Mouse (Mus musculus) CH12.LX (cell line): ENCODE measurements around the gene Vdac1. TPM values are rescaled to one million over a fixed set of nuclear protein-coding genes. Genes with fewer than 3 reads are reported as not detected.
A peak's percentile ranks its signal among the peaks of the same experiment; 100 is the strongest.

Experiments
- DNase-seq: peaks from one replicate; pipeline ENCODE4 v3.0.0-alpha.2; 2013; ENCODE audit errors: extremely low read depth
- H3K27ac ChIP-seq: 2 replicates; pipeline ENCODE4 v1.5.1; 2012; ENCODE audit warnings: low read depth, mild to moderate bottlenecking, control low read depth, moderate library complexity; ENCODE audit not compliant: insufficient read depth
- H3K27me3 ChIP-seq: replicated peaks from 2 replicates; pipeline ENCODE3; 2012; ENCODE audit warnings: inconsistent platforms
- H3K36me3 ChIP-seq, 2 experiments: replicated peaks in 1 of 2; 2 replicates each; pipeline versions ENCODE3 to v1.6.1; 2012; ENCODE audit warnings: inconsistent platforms in 1 of 2, low read length in 1 of 2, mild to moderate bottlenecking in 1 of 2, mixed read lengths in 1 of 2, moderate library complexity in 1 of 2; ENCODE audit not compliant: control insufficient read depth in 1 of 2, insufficient read depth in 1 of 2
- H3K4me1 ChIP-seq, 2 experiments: 2 replicates each; pipeline ENCODE4 v1.6.1; 2012; ENCODE audit warnings: inconsistent platforms in 1 of 2, moderate library complexity in 1 of 2; ENCODE audit not compliant: insufficient read depth in 2 of 2, control insufficient read depth in 1 of 2
- H3K4me2 ChIP-seq: 2 replicates; pipeline ENCODE4 v1.6.1; 2012; ENCODE audit warnings: low read depth, mild to moderate bottlenecking, control low read depth; ENCODE audit not compliant: poor library complexity, insufficient read depth, severe bottlenecking
- H3K4me3 ChIP-seq, 3 experiments: fragments of 150-350 bp in 1 of 3; sonication (generic) in 1 of 3; replicated peaks in 1 of 3; 2 replicates each; pipeline versions ENCODE3 to v1.5.1; 2011 to 2012; ENCODE audit warnings: low read depth in 2 of 3, low read length in 2 of 3, mild to moderate bottlenecking in 2 of 3, moderate library complexity in 2 of 3, control low read depth in 1 of 3, improper control_type of control experiment in 1 of 3, inconsistent platforms in 1 of 3, mixed read lengths in 1 of 3; ENCODE audit not compliant: poor library complexity in 1 of 3
- H3K79me2 ChIP-seq: replicated peaks from 2 replicates; pipeline ENCODE4 v1.6.1; 2012; ENCODE audit warnings: mild to moderate bottlenecking, moderate library complexity; ENCODE audit not compliant: control insufficient read depth, poor library complexity, insufficient read depth, severe bottlenecking; ENCODE audit errors: extremely low read depth
- H3K9ac ChIP-seq: 2 replicates; pipeline ENCODE4 v1.6.1; 2012; ENCODE audit warnings: low read depth, mild to moderate bottlenecking, control low read depth, moderate library complexity; ENCODE audit not compliant: insufficient read depth
- H3K9me3 ChIP-seq: replicated peaks from 2 replicates; pipeline ENCODE3; 2012; ENCODE audit warnings: low read length, inconsistent platforms, mixed read lengths
- BHLHE40 ChIP-seq: IDR thresholded peaks from 2 replicates; pipeline ENCODE4 v1.6.1; 2011; ENCODE audit warnings: mild to moderate bottlenecking, low read depth, low read length, improper control_type of control experiment
- CTCF ChIP-seq, 2 experiments: IDR thresholded peaks in 1 of 2; conservative IDR thresholded peaks in 1 of 2; 2 replicates each; pipeline ENCODE4 v1.5.1; 2011 to 2012; ENCODE audit warnings: low read depth in 2 of 2, low read length in 2 of 2, improper control_type of control experiment in 1 of 2, inconsistent platforms in 1 of 2, mild to moderate bottlenecking in 1 of 2, moderate library complexity in 1 of 2
- E2F4 ChIP-seq: IDR thresholded peaks from 2 replicates; pipeline ENCODE4 v1.6.1; 2011; ENCODE audit warnings: low read depth, low read length, improper control_type of control experiment; ENCODE audit not compliant: insufficient replicate concordance
- ELF1 ChIP-seq: IDR thresholded peaks from 2 replicates; pipeline ENCODE4 v1.6.1; 2014; ENCODE audit warnings: low read depth, mild to moderate bottlenecking, inconsistent platforms, low read length, improper control_type of control experiment
- EP300 ChIP-seq: IDR thresholded peaks from 2 replicates; pipeline ENCODE4 v1.6.1; 2011; ENCODE audit warnings: low read length, improper control_type of control experiment
- ETS1 ChIP-seq: conservative IDR thresholded peaks from 2 replicates; pipeline ENCODE4 v1.6.1; 2012; ENCODE audit warnings: low read depth, mild to moderate bottlenecking, inconsistent platforms, low read length, improper control_type of control experiment, moderate library complexity
- GABPA ChIP-seq: IDR thresholded peaks from 2 replicates; pipeline ENCODE4 v1.6.1; 2012; ENCODE audit warnings: low read depth, low read length, improper control_type of control experiment, inconsistent platforms; ENCODE audit not compliant: insufficient replicate concordance
- IRF4 ChIP-seq: IDR thresholded peaks from 2 replicates; pipeline ENCODE4 v1.6.1; 2014; ENCODE audit warnings: low read depth, mild to moderate bottlenecking, inconsistent platforms, low read length, improper control_type of control experiment
- JUN ChIP-seq: IDR thresholded peaks from 2 replicates; pipeline ENCODE4 v1.6.1; 2011; ENCODE audit warnings: low read depth, mild to moderate bottlenecking, low read length, improper control_type of control experiment, moderate library complexity; ENCODE audit not compliant: insufficient read depth
- JUND ChIP-seq: conservative IDR thresholded peaks from 2 replicates; pipeline ENCODE4 v1.6.1; 2011; ENCODE audit warnings: low read depth, low read length, improper control_type of control experiment
- KAT2A ChIP-seq: IDR thresholded peaks from 2 replicates; pipeline ENCODE4 v1.6.1; 2012; ENCODE audit warnings: low read length, improper control_type of control experiment, inconsistent platforms; ENCODE audit not compliant: insufficient replicate concordance
- MAFK ChIP-seq: IDR thresholded peaks from 2 replicates; pipeline ENCODE4 v1.6.1; 2011; ENCODE audit warnings: low read length, improper control_type of control experiment; ENCODE audit not compliant: insufficient replicate concordance
- MAX ChIP-seq: IDR thresholded peaks from 2 replicates; pipeline ENCODE4 v1.6.1; 2011; ENCODE audit warnings: low read length, improper control_type of control experiment
- MAZ ChIP-seq: IDR thresholded peaks from 2 replicates; pipeline ENCODE4 v1.6.1; 2012; ENCODE audit warnings: low read depth, mild to moderate bottlenecking, inconsistent platforms, low read length, improper control_type of control experiment, moderate library complexity
- MEF2A ChIP-seq: IDR thresholded peaks from 2 replicates; pipeline ENCODE4 v1.6.1; 2014; ENCODE audit warnings: low read depth, mild to moderate bottlenecking, inconsistent platforms, low read length, improper control_type of control experiment, borderline replicate concordance
- MXI1 ChIP-seq: IDR thresholded peaks from 2 replicates; pipeline ENCODE4 v1.6.1; 2011; ENCODE audit warnings: mild to moderate bottlenecking, low read depth, low read length, improper control_type of control experiment
- MYC ChIP-seq: IDR thresholded peaks from 2 replicates; pipeline ENCODE4 v1.6.1; 2011; ENCODE audit warnings: low read depth, mild to moderate bottlenecking, improper control_type of control experiment, low read length
- NELFE ChIP-seq: IDR thresholded peaks from 2 replicates; pipeline ENCODE4 v1.6.1; 2011; ENCODE audit warnings: low read depth, low read length, improper control_type of control experiment
- POLR2A ChIP-seq: IDR thresholded peaks from 2 replicates; pipeline ENCODE4 v1.6.1; 2011; ENCODE audit warnings: low read depth, mild to moderate bottlenecking, improper control_type of control experiment, low read length
- POLR2AphosphoS2 ChIP-seq: IDR thresholded peaks from 2 replicates; pipeline ENCODE4 v1.6.1; 2011; ENCODE audit warnings: low read depth, low read length, improper control_type of control experiment
- RAD21 ChIP-seq: IDR thresholded peaks from 2 replicates; pipeline ENCODE4 v1.6.1; 2011; ENCODE audit warnings: low read depth, mild to moderate bottlenecking, low read length, improper control_type of control experiment, moderate library complexity
- RCOR1 ChIP-seq: conservative IDR thresholded peaks from 2 replicates; pipeline ENCODE4 v1.6.1; 2012; ENCODE audit warnings: low read depth, mild to moderate bottlenecking, inconsistent platforms, low read length, improper control_type of control experiment
- SIN3A ChIP-seq: IDR thresholded peaks from 2 replicates; pipeline ENCODE4 v1.6.1; 2012; ENCODE audit warnings: low read length, improper control_type of control experiment, inconsistent platforms
- SMC3 ChIP-seq: IDR thresholded peaks from 2 replicates; pipeline ENCODE4 v1.6.1; 2011; ENCODE audit warnings: low read depth, low read length, improper control_type of control experiment
- TBP ChIP-seq: conservative IDR thresholded peaks from 2 replicates; pipeline ENCODE4 v1.6.1; 2011; ENCODE audit warnings: low read depth, low read length, improper control_type of control experiment
- USF1 ChIP-seq: IDR thresholded peaks from 2 replicates; pipeline ENCODE4 v1.6.1; 2014; ENCODE audit warnings: low read depth, mild to moderate bottlenecking, inconsistent platforms, low read length, improper control_type of control experiment
- ZC3H11A ChIP-seq: IDR thresholded peaks from 2 replicates; pipeline ENCODE4 v1.6.1; 2012; ENCODE audit warnings: low read depth, mild to moderate bottlenecking, inconsistent platforms, low read length, improper control_type of control experiment
- ZKSCAN1 ChIP-seq: IDR thresholded peaks from 2 replicates; pipeline ENCODE4 v1.6.1; 2012; ENCODE audit warnings: low read depth, inconsistent platforms, low read length, improper control_type of control experiment, borderline replicate concordance
- ZNF384 ChIP-seq: IDR thresholded peaks from 2 replicates; pipeline ENCODE4 v1.6.1; 2012; ENCODE audit warnings: low read depth, low read length, improper control_type of control experiment, inconsistent platforms
- dilution Hi-C: fragments of 300-500 bp; cut with MboI; formaldehyde crosslinking; loops from 2 replicates; pipeline ENCODE4 v1.14.3; 2020; ENCODE audit warnings: low sequenced_read_pairs; ENCODE audit not compliant: extremely low pct_unique_long_range_greater_than_20kb, extremely low pct_ligation_motif_present
- in situ Hi-C: fragments of 300-500 bp; cut with MboI; formaldehyde crosslinking; loops from 3 replicates; pipeline ENCODE4 v1.14.3; 2019; ENCODE audit warnings: low sequenced_read_pairs, low pct_ligation_motif_present, low pct_unique_long_range_greater_than_20kb, mixed read lengths
- polyA plus RNA-seq: library from polyadenylated mRNA; unstranded; fragments of >175 nt; gene quantifications from 2 replicates; pipeline ENCODE4 v1.2.1, GENCODE M21; 2012; ENCODE audit warnings: low read depth; ENCODE audit not compliant: insufficient read length
- total RNA-seq, 2 experiments: library from RNA; depleted of rRNA; stranded (reverse); fragments of 300-350 nt in 1 of 2; fragments of >200 nt in 1 of 2; gene quantifications; 2 replicates each; pipeline ENCODE4 v1.2.3; 2012 to 2014

The Vdac1 gene
- total and polyA plus RNA-seq, 3 experiments: 204 to 315 (median 289) TPM

GRCm38 (mm10) chr11:52344991-52345777 is 15.5 kb upstream of the Vdac1 start:
- no peak overlapping the region for H3K4me2 ChIP-seq
- H3K4me1 ChIP-seq: peaks cover 11 to 39% of the 10 kb centered on the region in 2 experiments
- no peak overlapping the region for H3K27ac ChIP-seq
- dilution Hi-C loops: no loop called here
- no peak overlapping the region for H3K9ac ChIP-seq
- DNase-seq: no peak
- H3K36me3 ChIP-seq: no peaks in the 10 kb centered on the region
- H3K4me3 ChIP-seq: no peak overlapping the region
- H3K79me2 ChIP-seq: no peaks in the 10 kb centered on the region
- H3K27me3 ChIP-seq: peaks cover 11% of the 10 kb centered on the region
- TF ChIP-seq BHLHE40: peak; percentile 73
- TF ChIP-seq MAZ: no peak
- peaks cover 2% of the 10 kb centered on the region for H3K9me3 ChIP-seq
- in situ Hi-C loops: loop anchor here (5.0 kb wide), 2 partner anchors 48 to 83 kb away; no protein-coding TSS in a partner anchor

GRCm38 (mm10) chr11:52345939-52346634 is 14.6 kb upstream of the Vdac1 start:
- Histone ChIP-seq H3K9ac (peak overlapping the region; percentile 15; the same call in 1 of the 2 replicates), H3K27ac (no peak overlapping the region), H3K4me3 (peak overlapping the region; percentile 8 to 44 (median 16)), H3K36me3 (no peaks in the 10 kb centered on the region), H3K27me3 (peaks cover 11% of the 10 kb centered on the region), H3K4me1 (peaks cover 4 to 36% of the 10 kb centered on the region in 2 experiments), H3K79me2 (no peaks in the 10 kb centered on the region), H3K9me3 (peaks cover 2% of the 10 kb centered on the region), H3K4me2 (peak overlapping the region; percentile 78)
- in situ Hi-C loops: no loop called here
- TF ChIP-seq IRF4: no peak
- TF ChIP-seq MYC: peak; percentile 69; the same call in 1 of the 2 replicates
- no peak for TF ChIP-seq MAZ
- TF ChIP-seq GABPA: no peak
- TF ChIP-seq ZC3H11A: peak; percentile 84
- TF ChIP-seq BHLHE40: peak; percentile 6; the same call in 1 of the 2 replicates
- no peak for TF ChIP-seq ZKSCAN1
- peak; percentile 49; the same call in 1 of the 2 replicates for TF ChIP-seq ELF1
- TF ChIP-seq JUN: no peak
- TF ChIP-seq E2F4: no peak
- no peak for TF ChIP-seq NELFE
- TF ChIP-seq TBP: 0 out of 2 replicates have a peak, but pooled peaks have one; percentile 10
- TF ChIP-seq ETS1: no peak
- TF ChIP-seq JUND: peak; percentile 49
- no peak for TF ChIP-seq KAT2A
- TF ChIP-seq MEF2A: peak; percentile 9; the same call in 1 of the 2 replicates
- peak; percentile 56; the same call in 1 of the 2 replicates for TF ChIP-seq MAX
- 0 out of 2 replicates have a peak, but pooled peaks have one; percentile 17 for TF ChIP-seq ZNF384
- no peak for TF ChIP-seq MXI1
- no peak for TF ChIP-seq POLR2AphosphoS2
- no peak for TF ChIP-seq RCOR1
- TF ChIP-seq CTCF (conservative IDR thresholded peaks at IDR 0.05 in 1 of 2, IDR thresholded peaks at IDR 0.05 in 1 of 2; ENCODE audit: low read depth in 2 of 2, low read length in 2 of 2): peak; percentile 99
- TF ChIP-seq SIN3A: no peak
- TF ChIP-seq RAD21: peak; percentile 98
- no peak for TF ChIP-seq EP300
- TF ChIP-seq USF1: no peak
- peak; percentile 85 for TF ChIP-seq SMC3
- 0 out of 2 replicates have a peak, but pooled peaks have one; percentile 16 for TF ChIP-seq MAFK
- no peak for TF ChIP-seq POLR2A
- peak; percentile 87 for DNase-seq
- dilution Hi-C loops: no loop called here
